Mouse (Mus musculus) embryo, embryonic 11 days (tissue): ENCODE measurements around the gene Vmn2r29.
A peak's percentile ranks its signal among the peaks of the same experiment; 100 is the strongest.
"Not testable (repeated sequence)": the region's sequence is repeated elsewhere in the genome, so short reads cannot be mapped to it uniquely, and the experiment has no call there.

ENCODE experiments used
- DNase-seq: peaks from one replicate; pipeline ENCODE4 v3.0.0-alpha.2; 2015

The Vmn2r29 gene

DNA sequence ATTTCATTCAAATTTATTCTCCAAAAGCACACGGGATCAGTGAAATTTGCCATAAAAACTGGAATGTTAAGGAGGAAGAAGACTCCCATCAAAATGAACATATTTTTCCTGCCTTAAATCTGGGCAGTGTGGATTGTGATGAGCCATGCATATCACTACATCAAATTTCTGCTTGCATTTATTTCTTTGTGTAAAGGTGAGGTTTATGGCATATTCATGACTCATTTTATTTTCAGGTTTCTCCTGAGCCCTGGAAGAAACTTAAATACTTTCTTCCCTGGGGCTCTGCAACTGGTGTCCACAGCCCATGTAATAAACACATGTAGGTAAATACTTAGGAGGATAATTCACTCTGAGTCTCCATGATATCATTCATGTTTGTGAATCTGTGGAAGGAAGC is at the start of gene Vmn2r29:
Gene Vmn2r29, minus strand, starts transcription at position 101 of the 400 bp plus-strand sequence.
- DNase-seq, result not testable (repeated sequence)

DNA sequence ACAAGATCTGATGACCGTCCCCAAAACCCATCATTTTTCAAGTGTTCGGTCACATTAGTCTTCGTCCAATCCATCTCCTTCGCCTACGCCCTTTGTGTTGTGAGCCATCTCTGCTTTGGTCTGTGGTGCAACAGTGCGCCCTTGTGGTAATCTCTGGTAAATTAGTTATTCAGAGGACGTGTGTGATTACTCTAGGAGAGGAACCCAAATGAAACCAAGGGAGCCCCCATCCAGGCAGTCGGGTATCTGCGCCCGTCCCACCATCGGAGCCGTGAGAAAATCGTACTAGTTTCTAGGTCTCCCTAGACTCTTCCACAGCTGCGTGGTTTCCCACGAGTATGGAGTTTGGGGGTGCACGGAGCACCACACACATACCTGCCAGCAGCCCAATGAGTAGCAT is 48.5 kb upstream of the Vmn2r29 start:
- peak; percentile 43 for DNase-seq

DNA sequence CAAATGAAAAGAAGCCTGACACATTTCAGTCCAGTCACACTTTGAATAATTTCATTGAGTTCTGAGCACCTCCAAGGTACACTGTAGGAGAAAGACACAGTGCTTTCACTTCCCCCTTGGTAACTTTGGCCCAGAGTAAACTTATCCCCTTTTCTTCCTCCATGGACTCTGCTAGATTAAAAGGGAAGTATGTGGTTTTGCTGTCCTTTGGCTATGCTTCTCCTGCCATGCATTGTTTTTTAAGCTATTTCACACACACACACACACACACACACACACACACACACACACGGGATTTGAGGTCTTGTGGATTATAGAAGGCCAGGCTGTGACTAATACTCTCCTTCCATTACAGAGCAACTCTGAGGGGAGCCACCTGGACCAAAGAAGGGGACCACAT is 34.3 kb upstream of the Vmn2r29 start:
- DNase-seq, result no peak

DNA sequence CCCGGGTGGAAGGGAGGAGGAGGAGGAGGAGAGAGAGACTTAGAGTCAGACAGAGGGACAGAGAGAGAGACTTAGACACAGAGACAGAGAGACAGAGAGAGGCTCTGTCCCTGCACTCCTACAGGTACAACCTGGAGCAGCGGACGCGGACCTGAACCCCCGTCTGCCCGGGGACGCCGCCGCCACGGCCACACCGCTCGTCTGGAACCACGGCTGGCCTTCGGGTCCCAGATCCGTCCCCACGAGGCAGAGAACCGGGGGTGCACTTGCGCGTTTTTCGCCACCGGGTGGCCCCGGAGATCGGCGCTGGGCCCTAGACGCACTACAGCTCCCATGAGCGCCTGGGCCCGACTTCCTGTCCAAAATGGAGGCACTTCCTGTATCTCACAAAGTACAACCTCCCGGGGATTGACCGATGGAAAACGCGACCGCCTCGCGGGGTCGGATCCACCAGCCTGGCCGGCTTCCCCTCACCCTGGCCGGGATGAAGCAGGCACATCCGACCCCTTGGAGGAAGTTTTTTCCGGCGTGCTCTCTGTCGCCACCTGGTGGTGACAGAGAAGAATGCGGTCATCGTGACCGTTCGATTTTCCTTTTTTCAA is 30.9 kb upstream of the Vmn2r29 start, which contains the start of gene Gm45844:
Gene Gm45844, minus strand, starts transcription at position 324 of the 602 bp plus-strand sequence.
- DNase-seq, result peak; percentile 70

DNA sequence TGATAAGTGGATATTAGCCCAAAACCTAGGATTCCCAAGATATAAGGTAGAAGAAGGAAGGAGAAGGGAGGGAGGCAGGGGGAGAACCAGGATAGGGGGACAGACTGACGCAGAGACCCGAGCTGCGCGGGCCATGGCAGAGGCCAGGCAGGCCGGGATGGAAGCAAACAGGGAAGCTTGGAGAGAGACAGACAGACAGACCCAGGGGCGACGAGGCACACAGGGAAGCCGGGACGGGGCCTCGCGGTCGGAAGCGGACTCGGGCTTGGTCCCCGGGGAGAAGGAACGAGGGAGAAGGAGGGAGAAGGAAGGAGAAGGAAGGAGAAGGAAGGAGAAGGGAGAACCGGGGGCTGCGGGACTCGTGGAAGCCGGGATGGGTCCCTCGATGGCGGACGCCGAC is 30.4 kb upstream of the Vmn2r29 start:
- DNase-seq, result peak; percentile 41

DNA sequence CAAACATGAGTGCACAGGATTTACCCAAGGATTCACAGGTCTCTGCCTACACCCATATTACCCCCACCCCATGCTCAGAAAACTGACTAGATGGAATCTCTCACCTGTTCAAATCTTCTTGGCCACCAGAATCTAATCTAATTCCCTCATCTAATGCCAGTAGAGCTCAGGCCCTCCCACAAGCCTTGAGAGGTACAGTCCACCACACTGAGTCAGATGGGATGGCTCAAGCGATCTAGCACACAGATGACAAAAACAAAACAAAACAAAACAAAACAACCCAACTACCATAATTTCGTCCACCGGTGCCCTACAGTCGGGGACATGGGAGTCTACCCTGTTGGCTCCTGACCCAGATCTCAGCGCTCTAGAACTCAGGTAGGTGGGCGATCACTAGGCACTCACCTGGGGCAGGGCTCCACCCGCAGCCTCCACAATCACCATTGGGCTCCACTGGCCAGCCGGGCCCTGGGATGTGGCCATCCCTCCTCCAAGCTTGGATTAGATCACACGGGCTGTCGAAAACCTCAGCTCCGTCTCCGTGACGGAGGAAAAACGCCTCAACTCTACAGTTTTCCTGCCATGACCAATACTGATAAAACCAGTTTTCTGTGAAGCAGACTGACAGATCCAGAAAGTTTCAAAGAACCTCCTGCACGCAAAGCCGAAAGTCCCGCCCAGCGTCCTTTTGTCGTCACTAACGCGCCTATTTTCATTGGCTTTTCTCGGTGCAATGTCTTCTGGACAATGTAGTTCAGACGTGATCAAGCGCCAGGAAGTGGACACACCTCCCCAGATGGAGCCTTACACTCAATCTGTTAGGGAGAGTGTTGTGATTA is 37.6 kb downstream of the Vmn2r29 start, which contains the start of gene Zfp772:
Gene Zfp772, minus strand, starts transcription at position 686 of the 839 bp plus-strand sequence.
- DNase-seq, result peak; percentile 42

DNA sequence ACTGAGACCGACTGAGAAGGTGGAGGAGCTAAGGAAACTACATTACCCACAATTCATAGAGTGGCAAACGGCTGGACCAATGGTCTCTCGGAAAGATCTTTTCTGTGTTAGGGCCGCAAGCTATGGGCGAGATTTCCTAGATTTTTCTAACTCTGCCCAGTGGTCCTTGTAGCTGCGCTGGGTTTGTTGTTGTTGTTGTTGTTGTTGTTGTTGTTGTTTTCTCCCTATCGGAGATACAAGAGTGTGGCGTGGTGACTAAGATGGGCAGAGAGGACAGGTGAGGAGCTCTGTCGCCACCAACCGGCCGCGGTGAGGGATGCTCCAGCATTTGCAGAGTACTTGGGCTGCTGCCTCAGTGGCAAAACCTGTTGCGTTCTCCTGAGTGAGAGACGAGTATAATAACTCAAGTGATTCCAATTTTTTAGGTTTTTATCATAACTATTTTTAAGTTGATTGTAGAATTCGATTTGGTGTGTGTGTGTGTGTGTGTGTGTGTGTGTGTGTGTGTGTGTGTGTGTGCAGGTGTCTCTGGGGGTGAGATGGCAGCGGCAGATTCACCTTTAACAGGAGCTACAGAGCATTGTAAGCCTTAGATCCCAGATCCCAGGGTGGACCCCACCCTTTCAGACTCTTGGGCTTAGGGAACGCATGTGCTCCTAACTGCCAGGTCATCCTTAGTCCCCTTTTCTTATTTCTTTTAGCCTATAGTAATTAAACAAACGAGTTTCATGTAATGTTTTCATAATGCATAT is 58.8 kb downstream of the Vmn2r29 start:
- DNase-seq, result peak; percentile 77

DNA sequence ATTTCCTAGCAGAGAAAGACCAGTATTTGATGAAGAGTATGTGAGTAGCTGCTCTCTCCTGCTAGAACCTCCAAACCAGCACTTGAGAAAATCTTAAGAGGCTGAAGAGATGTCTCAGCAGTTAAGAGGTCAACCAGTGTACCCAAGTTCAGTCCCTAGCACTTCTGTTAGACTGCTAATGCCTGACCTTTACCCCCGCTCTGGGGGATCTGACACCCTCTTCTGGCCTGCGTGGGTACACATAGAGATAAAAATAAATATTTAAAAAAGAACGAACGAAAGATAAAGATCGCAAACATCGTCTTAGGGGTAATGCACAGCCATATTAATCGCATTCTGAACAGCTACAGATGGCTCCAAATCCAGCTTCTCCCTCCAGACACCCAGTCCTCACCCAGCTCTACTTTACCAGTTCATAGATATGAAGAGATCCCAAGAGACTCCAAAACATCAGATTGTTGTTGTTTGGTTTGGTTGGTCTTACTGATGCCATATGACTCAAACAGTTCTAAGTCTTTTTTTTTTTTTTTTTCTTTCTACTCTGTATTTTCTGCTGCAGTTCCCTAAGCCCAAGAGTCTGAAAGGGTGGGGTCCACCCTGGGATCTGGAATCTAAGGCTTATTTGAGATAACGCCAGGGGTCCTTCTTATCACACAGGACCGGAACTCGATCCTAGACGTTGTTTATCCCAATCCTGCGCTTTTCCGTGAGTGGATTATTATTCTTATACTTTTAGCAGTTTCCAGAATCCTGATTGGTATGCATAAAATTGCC is 59.5 kb downstream of the Vmn2r29 start:
- peak; percentile 5 for DNase-seq

DNA sequence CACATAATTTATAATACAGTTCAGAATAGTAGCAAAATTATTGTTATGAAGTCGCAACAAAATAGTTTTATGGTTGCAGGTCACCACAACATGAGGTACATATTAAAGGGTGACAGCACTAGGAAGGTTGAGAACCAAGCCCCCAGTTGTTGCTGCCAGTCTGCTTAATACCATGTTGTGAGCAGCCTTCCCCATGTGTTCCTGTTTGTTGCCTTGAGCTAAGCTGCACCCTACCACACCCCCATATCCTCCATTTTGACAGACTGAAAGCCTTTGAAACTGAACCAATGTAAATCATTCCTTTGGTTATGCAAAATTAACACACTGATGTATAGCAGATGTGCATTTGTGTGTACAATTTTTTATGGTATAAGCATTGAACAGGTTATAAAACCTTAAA is 61.2 kb downstream of the Vmn2r29 start:
- peak; percentile 1 for DNase-seq
